Mouse (Mus musculus) cortical plate, adult 2 months (tissue): ENCODE measurements around the gene Anapc16.

Experiments used
- CTCF ChIP-seq: fragments of 200-500 bp; IDR thresholded peaks from 2 replicates; pipeline ENCODE4 v1.5.1; 2011; ENCODE audit warnings: mild to moderate bottlenecking, control low read depth, low read length; ENCODE audit not compliant: insufficient read depth; ENCODE audit errors: extremely low read depth
- POLR2A ChIP-seq: fragments of 200-500 bp; IDR thresholded peaks from 2 replicates; pipeline ENCODE4 v1.6.1; 2011; ENCODE audit warnings: mild to moderate bottlenecking, low read length, control low read depth; ENCODE audit not compliant: insufficient read depth; ENCODE audit errors: extremely low read depth

GRCm38 (mm10) chr10:59957171-59958149 lies 45.5 kb downstream of the Anapc16 start:
- TF ChIP-seq CTCF (no peak), POLR2A (no peak)
